Mouse (Mus musculus) lung, adult 2 months (tissue): ENCODE results near the gene Draxin. TPM values are rescaled to one million over a fixed set of nuclear protein-coding genes. Genes with fewer than 3 reads are reported as not detected.

Experiments
- DNase-seq: peaks from one replicate; pipeline ENCODE4 v3.0.0; 2022
- H3K4me1 ChIP-seq: fragments of 200-500 bp; 2 replicates; pipeline ENCODE4 v1.6.1; 2011; ENCODE audit warnings: low read length; ENCODE audit not compliant: control insufficient read depth, insufficient read depth
- H3K4me3 ChIP-seq: fragments of 200-500 bp; replicated peaks from 2 replicates; pipeline ENCODE3; 2011; ENCODE audit warnings: low read depth, mild to moderate bottlenecking, control low read depth, low read length; ENCODE audit errors: extremely low read depth
- CTCF ChIP-seq: fragments of 200-500 bp; IDR thresholded peaks from 2 replicates; pipeline ENCODE4 v1.5.1; 2011; ENCODE audit warnings: mild to moderate bottlenecking, low read length, control low read depth; ENCODE audit not compliant: insufficient read depth
- POLR2A ChIP-seq: fragments of 200-500 bp; IDR thresholded peaks from 2 replicates; pipeline ENCODE4 v1.6.1; 2011; ENCODE audit warnings: low read depth, mild to moderate bottlenecking, control low read depth, low read length, borderline replicate concordance; ENCODE audit errors: extremely low read depth
- WGBS: fragments of 180-500 bp; shearing (Covaris S2); methylation state at CpG from one replicate; pipeline ENCODE4 v1.1.7; 2018; 5-methylcytosine and 5-hydroxymethylcytosine counted together
- polyA plus RNA-seq: library from polyadenylated mRNA; depleted of rRNA; stranded (reverse); fragments of >200 nt; gene quantifications from 2 replicates; pipeline ENCODE4 v1.2.3, GENCODE M21; 2012

Gene Draxin
- polyA plus RNA-seq, 1 experiment, result 0.59 TPM

DNA sequence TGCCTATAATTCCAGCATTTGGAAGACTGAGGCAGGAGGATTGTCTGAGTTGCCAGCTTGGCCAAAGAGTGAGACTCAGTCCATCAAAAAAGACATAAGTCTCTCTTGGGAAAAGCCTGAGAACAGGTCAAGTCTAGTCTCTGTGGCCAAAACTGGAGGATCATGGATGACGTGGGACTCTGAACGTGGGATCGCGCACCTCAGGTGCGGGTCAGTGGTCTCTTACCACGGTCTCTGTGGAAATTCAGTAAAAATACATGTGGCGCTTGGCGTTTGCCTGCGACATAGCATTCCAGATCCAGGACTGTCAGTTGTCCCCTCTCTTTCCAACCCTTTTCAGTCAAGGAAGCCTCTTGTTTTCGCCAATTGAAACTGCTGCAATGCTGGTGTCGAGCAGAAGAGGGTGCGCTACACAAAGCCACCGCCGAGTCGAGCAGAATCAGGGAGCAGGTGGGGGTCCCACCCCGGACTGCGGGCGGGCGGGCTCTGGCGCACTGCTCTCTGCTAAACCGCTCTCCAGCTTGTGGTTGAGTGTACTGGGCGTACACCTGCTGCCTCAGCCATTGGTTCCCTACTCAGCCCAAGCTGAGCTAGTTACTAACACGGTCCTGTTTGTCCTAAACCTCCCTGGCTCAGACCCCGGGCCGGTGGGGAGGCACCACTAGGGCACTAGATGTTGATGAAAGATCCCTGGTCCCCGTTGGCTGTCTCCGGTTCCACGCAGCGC lies 28.5 kb downstream of the Draxin start:
- H3K4me1 ChIP-seq, result no peaks in the 10 kb centered on the region
- TF ChIP-seq POLR2A (no peak), CTCF (peak; percentile 35; the same call in 1 of the 2 replicates)
- 20% methylated on average over 29 of the region's 29 CpGs for WGBS
- H3K4me3 ChIP-seq, result peak overlapping the region; percentile 54
- peak; percentile 40 for DNase-seq

- Histone ChIP-seq H3K4me3 (no peak overlapping the region), H3K4me1 (no peaks in the 10 kb centered on the region)
- WGBS, result 81% methylated on average over 3 of the region's 3 CpGs
- DNase-seq, result no peak
- TF ChIP-seq POLR2A, result no peak
- TF ChIP-seq CTCF, result no peak
Measured at GRCm38 (mm10) chr4:148098666-148099065, 31.8 kb downstream of the Draxin start.

GRCm38 (mm10) chr4:148097936-148098335 lies 32.6 kb downstream of the Draxin start:
- 97% methylated on average over 2 of the region's 2 CpGs for WGBS
- H3K4me3 ChIP-seq, result no peak overlapping the region
- DNase-seq, result no peak
- no peaks in the 10 kb centered on the region for H3K4me1 ChIP-seq
- TF ChIP-seq POLR2A, result no peak

DNA sequence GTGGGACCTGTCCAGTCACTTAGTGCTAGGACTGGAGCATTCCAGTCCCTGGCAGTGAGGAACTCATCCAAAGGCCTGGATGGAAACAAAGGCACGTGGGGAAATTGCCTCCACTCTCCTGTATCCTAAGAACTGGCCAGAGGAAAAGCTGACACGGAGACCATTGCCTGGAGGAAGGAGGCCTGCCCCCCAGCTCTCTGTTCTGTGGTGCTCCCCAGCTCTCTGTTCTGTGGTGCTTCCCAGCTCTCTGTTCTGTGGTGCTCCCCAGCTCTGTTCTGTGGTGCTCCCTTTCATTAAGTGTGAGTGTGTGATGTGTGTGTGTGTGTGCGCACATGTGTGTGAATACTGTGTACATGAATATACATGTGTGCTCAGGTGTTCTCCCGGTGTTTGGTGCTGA lies 35.4 kb downstream of the Draxin start:
- Histone ChIP-seq H3K4me1 (no peaks in the 10 kb centered on the region), H3K4me3 (no peak overlapping the region)
- no peak for DNase-seq
- whole genome bisulfite sequencing, result 75% methylated on average over 4 of the region's 4 CpGs
- TF ChIP-seq CTCF, result no peak
- no peak for TF ChIP-seq POLR2A

- H3K4me3 ChIP-seq, result no peak overlapping the region
- no peak for DNase-seq
- H3K4me1 ChIP-seq, result no peaks in the 10 kb centered on the region
- TF ChIP-seq CTCF (no peak), POLR2A (no peak)
- 82% methylated on average over 5 of the region's 5 CpGs for WGBS
Measured at GRCm38 (mm10) chr4:148094161-148094560, 36.3 kb downstream of the Draxin start.

GRCm38 (mm10) chr4:148092551-148093271 lies 37.8 kb downstream of the Draxin start:
- Histone ChIP-seq H3K4me3 (no peak overlapping the region), H3K4me1 (no peaks in the 10 kb centered on the region)
- no peak for DNase-seq
- WGBS, result 80% methylated on average over 11 of the region's 11 CpGs
- no peak for TF ChIP-seq CTCF
- no peak for TF ChIP-seq POLR2A

DNA sequence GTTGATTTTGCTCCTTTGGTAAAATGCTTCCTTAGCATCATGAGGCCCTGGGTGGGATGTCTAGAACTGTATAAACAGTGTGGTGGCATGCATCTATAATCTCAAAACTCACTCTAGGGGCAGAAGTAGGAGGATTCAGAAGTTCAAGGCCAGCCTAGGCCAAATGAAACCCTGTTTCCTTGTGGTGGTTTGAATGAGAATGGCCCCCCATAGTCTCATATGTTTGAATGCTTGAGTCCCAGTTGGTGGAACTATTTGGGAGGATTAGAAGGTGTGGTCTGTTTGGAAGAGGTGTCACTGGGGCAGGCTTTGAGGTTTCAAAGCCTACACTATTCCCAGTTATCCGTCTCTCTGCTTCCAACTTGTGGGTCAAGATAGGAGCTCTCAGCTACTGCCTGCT lies 39.3 kb downstream of the Draxin start:
- no peak for DNase-seq
- Histone ChIP-seq H3K4me1 (peaks cover 9% of the 10 kb centered on the region), H3K4me3 (no peak overlapping the region)
- TF ChIP-seq POLR2A (no peak), CTCF (no peak)
- WGBS, result 93% methylated on average over 1 of the region's 1 CpGs

- DNase-seq, result no peak
- WGBS, result 76% methylated on average over 4 of the region's 4 CpGs
- peaks cover 20% of the 10 kb centered on the region for H3K4me1 ChIP-seq
- no peak overlapping the region for H3K4me3 ChIP-seq
- TF ChIP-seq CTCF (no peak), POLR2A (no peak)
Measured at GRCm38 (mm10) chr4:148089166-148089565, 41.3 kb downstream of the Draxin start.

DNA sequence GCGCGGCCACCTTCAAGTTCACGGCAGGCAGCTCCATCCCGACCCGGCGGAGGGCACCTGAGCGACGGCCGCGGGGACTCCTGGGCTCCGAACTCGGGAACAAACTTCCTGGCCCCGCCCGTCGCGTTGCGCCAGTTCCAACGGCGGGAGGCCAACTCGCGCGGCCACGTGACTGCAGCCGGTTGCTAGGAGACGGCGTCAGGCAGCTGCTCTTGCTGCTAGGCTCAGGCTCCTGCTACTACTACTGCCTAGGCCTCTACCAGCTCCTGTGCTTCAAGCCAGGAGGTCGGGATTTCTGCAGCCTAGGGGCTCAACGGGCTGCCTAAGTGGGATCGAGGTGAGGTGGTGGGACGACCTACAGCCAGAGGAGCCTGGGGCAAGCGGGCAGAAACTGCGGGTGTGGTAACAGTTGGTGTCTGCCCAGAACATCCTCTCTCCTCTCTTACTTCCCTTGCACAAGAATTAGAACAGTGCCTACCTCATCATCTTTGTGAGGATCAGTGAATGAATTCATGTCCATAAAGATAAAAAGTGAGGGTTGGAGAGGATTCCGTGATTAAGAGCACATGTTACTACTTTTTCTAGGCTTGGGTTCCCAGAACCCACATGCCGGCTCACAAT lies 42.5 kb downstream of the Draxin start, which contains the start of gene Agtrap:
TSS of gene Agtrap (minus strand) at position 125 of the 621 bp plus-strand sequence.
- Histone ChIP-seq H3K4me3 (peak within 1 kb of the TSS; percentile 71), H3K4me1 (peaks cover 29% of the 10 kb centered on the region)
- DNase-seq, result peak; percentile 96
- 6% methylated on average over 34 of the region's 34 CpGs for WGBS
- TF ChIP-seq CTCF (no peak), POLR2A (peak; percentile 56; the same call in 1 of the 2 replicates)
